Mouse (Mus musculus) cerebellum, postnatal 4 days (tissue): ENCODE data around the gene Znrd1as.

Experiments
- DNase-seq, 2 experiments: peaks; one replicate each; pipeline ENCODE4 v3.0.0; 2022; ENCODE audit warnings: low spot score in 2 of 2, mixed read lengths in 1 of 2

The Znrd1as gene

DNA sequence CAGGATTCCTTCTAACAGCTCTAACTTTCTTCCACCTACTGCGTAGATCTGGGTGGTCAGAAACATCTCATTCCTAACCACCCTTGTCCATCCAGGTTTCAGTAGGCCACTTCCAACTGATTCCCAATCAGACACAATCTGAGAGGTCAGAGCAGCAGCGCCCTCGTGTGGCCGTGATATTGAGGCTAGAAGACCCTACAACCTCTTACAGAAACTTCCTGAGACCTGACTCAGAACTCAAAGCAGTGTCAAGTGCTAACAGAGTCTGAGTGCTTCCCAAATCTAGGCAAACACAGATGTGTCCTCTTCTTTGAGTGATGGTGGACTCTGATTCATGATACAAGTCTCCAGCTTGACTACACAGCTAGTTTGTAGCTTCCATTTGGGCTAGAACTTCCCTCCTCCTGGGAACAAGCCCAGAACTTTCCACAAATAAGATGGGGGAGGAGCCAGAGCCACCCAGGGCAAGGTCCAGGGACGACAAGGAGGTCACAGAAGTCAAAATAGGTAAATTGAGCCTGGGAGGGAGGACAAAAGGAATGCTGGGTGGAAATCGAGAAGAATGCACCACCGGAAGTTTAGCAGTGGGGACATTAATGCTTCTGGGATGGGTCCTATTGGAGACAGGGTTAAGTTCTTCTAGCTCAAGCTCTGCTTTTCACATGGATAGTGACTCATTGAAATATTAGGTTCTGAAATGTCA, 38.8 kb downstream of the Znrd1as start:
- DNase-seq, result peak; percentile 58 to 80

DNA sequence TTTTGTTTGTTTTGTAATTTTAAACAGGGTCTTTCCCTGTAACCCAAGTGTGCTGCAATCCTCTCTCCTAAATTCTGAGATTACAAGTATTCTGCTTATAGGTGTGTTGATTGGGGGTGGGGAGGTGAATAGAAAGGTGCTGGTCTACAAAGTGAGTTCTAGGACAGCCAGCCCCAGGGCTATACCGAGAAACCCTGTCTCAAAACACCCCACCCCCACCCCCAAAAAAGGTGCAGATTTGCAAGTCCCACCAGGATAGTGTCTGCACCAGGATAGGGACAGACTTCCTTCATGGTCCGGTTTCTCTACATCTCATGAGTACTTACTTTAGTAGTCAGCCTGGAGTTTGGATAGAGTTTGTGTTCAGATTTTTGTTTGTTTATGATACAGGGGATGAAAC, 40.1 kb downstream of the Znrd1as start:
- no peak for DNase-seq

GRCm38 (mm10) chr17:37000863-37001262, 42.5 kb downstream of the Znrd1as start, which contains the start of gene Zfp57:
Gene Zfp57, plus strand, starts transcription at chr17:37001163.
- DNase-seq, result no peak

GRCm38 (mm10) chr17:37002364-37003330, 44.3 kb downstream of the Znrd1as start:
- peak; percentile 31 to 60 for DNase-seq

- DNase-seq, result no peak
Measured at GRCm38 (mm10) chr17:37003366-37003765, 45.0 kb downstream of the Znrd1as start.

- no peak for DNase-seq
Measured at GRCm38 (mm10) chr17:37008161-37008560, 49.8 kb downstream of the Znrd1as start.

DNA sequence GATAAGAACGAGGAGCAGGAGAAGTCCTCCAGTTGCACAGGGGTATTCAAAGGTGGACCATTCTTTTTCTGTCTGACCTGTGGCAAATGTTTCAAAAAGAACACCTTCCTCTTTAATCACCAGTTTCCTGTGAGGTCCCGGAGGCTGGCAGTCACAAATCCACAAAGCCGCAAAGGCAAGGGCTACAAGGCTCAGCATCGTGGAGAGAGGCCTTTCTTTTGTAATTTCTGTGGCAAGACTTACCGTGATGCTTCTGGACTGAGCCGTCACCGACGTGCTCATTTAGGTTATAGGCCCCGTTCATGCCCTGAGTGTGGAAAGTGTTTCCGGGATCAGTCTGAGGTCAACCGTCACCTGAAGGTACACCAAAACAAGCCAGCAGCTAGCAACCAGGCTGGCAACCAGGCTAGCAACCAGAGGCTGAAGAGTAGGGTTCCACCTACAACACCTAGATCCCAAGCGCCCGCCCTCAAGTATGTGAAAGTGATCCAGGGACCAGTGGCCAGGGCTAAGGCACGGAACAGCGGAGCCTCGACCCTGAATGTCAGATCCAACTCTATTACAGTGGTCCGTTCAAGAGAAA, 51.2 kb downstream of the Znrd1as start:
- no peak for DNase-seq

GRCm38 (mm10) chr17:37011719-37012118, 53.3 kb downstream of the Znrd1as start:
- no peak for DNase-seq

GRCm38 (mm10) chr17:37012141-37012540, 53.7 kb downstream of the Znrd1as start:
- no peak for DNase-seq
